Mouse (Mus musculus): ENCODE results near the gene Cdon. TPM values are rescaled to one million over a fixed set of nuclear protein-coding genes. Genes with fewer than 3 reads are reported as not detected.

The Cdon gene
- total and polyA plus RNA-seq, 3 experiments = 6.0 to 10.2 (median 9.7) TPM

- Histone ChIP-seq H3K79me2 (replicated peaks; ENCODE audit: control insufficient read depth, insufficient read depth, low read length) (no peaks in the 10 kb centered on the region), H3K4me1 (ENCODE audit: control insufficient read depth, insufficient read depth, low read length) (no peaks in the 10 kb centered on the region), H3K27ac (no peak overlapping the region), H3K4me3 (no peak overlapping the region), H3K9ac (ENCODE audit: low read depth, low read length) (no peak overlapping the region), H3K27me3 (ENCODE audit: control insufficient read depth, insufficient read depth, low read length) (no peaks in the 10 kb centered on the region), H3K36me3 (ENCODE audit: control insufficient read depth, insufficient read depth, low read length) (no peaks in the 10 kb centered on the region)
- WGBS = 54% methylated on average over 6 of the region's 6 CpGs
- intact Hi-C loops (cut with DNase I) = loop anchor here (1.0 to 10.0 kb wide), 2 partner anchors 260 to 507 kb away; no protein-coding TSS in a partner anchor
- no peak for DNase-seq
- TF ChIP-seq CTCF (IDR thresholded peaks at IDR 0.05) (no peak), EP300 (IDR thresholded peaks at IDR 0.05; ENCODE audit: insufficient read depth, low read depth, low read length) (no peak), POLR2A (IDR thresholded peaks at IDR 0.05; ENCODE audit: insufficient read depth, low read depth, low read length) (no peak)
These were observed 121.0 kb downstream of the Cdon start for GRCm38 (mm10) chr9:35541941-35542340.

- Histone ChIP-seq H3K9ac (ENCODE audit: low read depth, low read length) (no peak overlapping the region), H3K36me3 (ENCODE audit: control insufficient read depth, insufficient read depth, low read length) (no peaks in the 10 kb centered on the region), H3K27me3 (ENCODE audit: control insufficient read depth, insufficient read depth, low read length) (no peaks in the 10 kb centered on the region), H3K79me2 (replicated peaks; ENCODE audit: control insufficient read depth, insufficient read depth, low read length) (no peaks in the 10 kb centered on the region), H3K27ac (no peak overlapping the region), H3K4me1 (ENCODE audit: control insufficient read depth, insufficient read depth, low read length) (no peaks in the 10 kb centered on the region), H3K4me3 (no peak overlapping the region)
- no peak for DNase-seq
- intact Hi-C loops (cut with DNase I) = loop anchor here (10.0 kb wide), 1 partner anchor 508 kb away; no protein-coding TSS in a partner anchor
- TF ChIP-seq EP300 (IDR thresholded peaks at IDR 0.05; ENCODE audit: insufficient read depth, low read depth, low read length) = no peak
- no peak for TF ChIP-seq CTCF (IDR thresholded peaks at IDR 0.05)
- no peak for TF ChIP-seq POLR2A (IDR thresholded peaks at IDR 0.05; ENCODE audit: insufficient read depth, low read depth, low read length)
- 87% methylated on average over 14 of the region's 14 CpGs for WGBS
These were observed 122.4 kb downstream of the Cdon start for GRCm38 (mm10) chr9:35543099-35543860.

- peak in 1 of 2 experiments; percentile 15 for DNase-seq
- H3K79me2 ChIP-seq (replicated peaks; ENCODE audit: control insufficient read depth, insufficient read depth, low read length) = no peaks in the 10 kb centered on the region
- H3K4me1 ChIP-seq (ENCODE audit: control insufficient read depth, insufficient read depth, low read length) = no peaks in the 10 kb centered on the region
- 58% methylated on average over 2 of the region's 2 CpGs for WGBS
- H3K36me3 ChIP-seq (ENCODE audit: control insufficient read depth, insufficient read depth, low read length) = no peaks in the 10 kb centered on the region
- no peaks in the 10 kb centered on the region for H3K27me3 ChIP-seq (ENCODE audit: control insufficient read depth, insufficient read depth, low read length)
- H3K4me3 ChIP-seq = no peak overlapping the region
- H3K9ac ChIP-seq (ENCODE audit: low read depth, low read length) = no peak overlapping the region
- TF ChIP-seq EP300 (IDR thresholded peaks at IDR 0.05; ENCODE audit: insufficient read depth, low read depth, low read length) = no peak
- H3K27ac ChIP-seq = no peak overlapping the region
- intact Hi-C loops (cut with DNase I) = loop anchor here (10.0 kb wide), 1 partner anchor 510 kb away; no protein-coding TSS in a partner anchor
These were observed 123.7 kb downstream of the Cdon start for GRCm38 (mm10) chr9:35544666-35545065.

- Histone ChIP-seq H3K9ac (ENCODE audit: low read depth, low read length) (no peak overlapping the region), H3K79me2 (replicated peaks; ENCODE audit: control insufficient read depth, insufficient read depth, low read length) (no peaks in the 10 kb centered on the region), H3K27me3 (ENCODE audit: control insufficient read depth, insufficient read depth, low read length) (no peaks in the 10 kb centered on the region), H3K27ac (no peak overlapping the region), H3K36me3 (ENCODE audit: control insufficient read depth, insufficient read depth, low read length) (no peaks in the 10 kb centered on the region), H3K4me1 (ENCODE audit: control insufficient read depth, insufficient read depth, low read length) (no peaks in the 10 kb centered on the region), H3K4me3 (no peak overlapping the region)
- DNase-seq = no peak
- 66% methylated on average over 12 of the region's 12 CpGs for WGBS
- intact Hi-C loops (cut with DNase I) = loop anchor here (10.0 kb wide), 1 partner anchor 511 kb away; no protein-coding TSS in a partner anchor
- TF ChIP-seq EP300 (IDR thresholded peaks at IDR 0.05; ENCODE audit: insufficient read depth, low read depth, low read length) (no peak), CTCF (IDR thresholded peaks at IDR 0.05) (no peak)
These were observed 124.8 kb downstream of the Cdon start for GRCm38 (mm10) chr9:35545704-35546103.

GRCm38 (mm10) chr9:35546745-35547144 lies 125.8 kb downstream of the Cdon start:
- Histone ChIP-seq H3K27me3 (ENCODE audit: control insufficient read depth, insufficient read depth, low read length) (no peaks in the 10 kb centered on the region), H3K4me3 (no peak overlapping the region), H3K9ac (ENCODE audit: low read depth, low read length) (no peak overlapping the region), H3K27ac (no peak overlapping the region), H3K4me1 (ENCODE audit: control insufficient read depth, insufficient read depth, low read length) (no peaks in the 10 kb centered on the region), H3K36me3 (ENCODE audit: control insufficient read depth, insufficient read depth, low read length) (no peaks in the 10 kb centered on the region), H3K79me2 (replicated peaks; ENCODE audit: control insufficient read depth, insufficient read depth, low read length) (no peaks in the 10 kb centered on the region)
- intact Hi-C loops (cut with DNase I) = loop anchor here (10.0 kb wide), 1 partner anchor 512 kb away; no protein-coding TSS in a partner anchor
- DNase-seq = no peak
- TF ChIP-seq EP300 (IDR thresholded peaks at IDR 0.05; ENCODE audit: insufficient read depth, low read depth, low read length) (no peak), CTCF (IDR thresholded peaks at IDR 0.05) (no peak)
- 55% methylated on average over 9 of the region's 9 CpGs for WGBS

GRCm38 (mm10) chr9:35548455-35548854 lies 127.5 kb downstream of the Cdon start:
- DNase-seq = no peak
- WGBS = 77% methylated on average over 9 of the region's 9 CpGs
- no peaks in the 10 kb centered on the region for H3K36me3 ChIP-seq (ENCODE audit: control insufficient read depth, insufficient read depth, low read length)
- H3K27me3 ChIP-seq (ENCODE audit: control insufficient read depth, insufficient read depth, low read length) = no peaks in the 10 kb centered on the region
- H3K27ac ChIP-seq = no peak overlapping the region
- intact Hi-C loops (cut with DNase I) = loop anchor here (10.0 kb wide), 1 partner anchor 514 kb away; no protein-coding TSS in a partner anchor
- no peak overlapping the region for H3K4me3 ChIP-seq
- no peak overlapping the region for H3K9ac ChIP-seq (ENCODE audit: low read depth, low read length)
- no peaks in the 10 kb centered on the region for H3K79me2 ChIP-seq (replicated peaks; ENCODE audit: control insufficient read depth, insufficient read depth, low read length)
- no peak for TF ChIP-seq EP300 (IDR thresholded peaks at IDR 0.05; ENCODE audit: insufficient read depth, low read depth, low read length)
- no peak for TF ChIP-seq CTCF (IDR thresholded peaks at IDR 0.05)
- no peak for TF ChIP-seq POLR2A (IDR thresholded peaks at IDR 0.05; ENCODE audit: insufficient read depth, low read depth, low read length)
- no peaks in the 10 kb centered on the region for H3K4me1 ChIP-seq (ENCODE audit: control insufficient read depth, insufficient read depth, low read length)
